Mouse (Mus musculus): Measurements from ENCODE around the gene Sh2b3.

DNA sequence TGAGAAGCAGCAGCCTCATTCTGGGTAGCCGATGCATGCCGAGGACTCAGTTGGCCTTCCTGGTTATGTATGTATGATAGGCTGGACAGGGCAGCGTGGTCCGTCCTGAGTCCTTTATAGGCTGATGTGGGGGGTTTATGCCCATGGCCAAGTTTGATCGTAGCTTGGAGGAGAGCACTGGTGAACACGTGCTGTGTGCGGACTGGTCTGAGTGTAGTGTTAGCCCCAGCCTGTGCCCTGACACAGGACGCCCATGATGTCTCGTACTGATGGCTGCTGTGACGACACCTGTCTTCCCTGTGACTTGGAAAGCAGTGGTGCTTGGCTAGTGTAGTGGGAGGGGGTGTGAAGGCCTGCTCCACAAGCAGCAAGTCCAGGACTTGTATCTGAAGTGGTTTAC is 23.7 kb downstream of the Sh2b3 start:
- no peak for TF ChIP-seq CTCF (IDR thresholded peaks at IDR 0.05; ENCODE audit: low read depth, low read length)
- TF ChIP-seq TAL1 (conservative IDR thresholded peaks at IDR 0.05; ENCODE audit: low read depth, low read length), result no peak
- TF ChIP-seq GATA2 (IDR thresholded peaks at IDR 0.05; ENCODE audit: borderline replicate concordance, low read depth, low read length), result no peak
